Mouse (Mus musculus) mature B cell (primary cell): Measurements from ENCODE around the gene Prl8a9.

ENCODE experiments used
- in situ Hi-C: fragments of 300-500 bp; cut with MboI; formaldehyde crosslinking; loops from 2 replicates; pipeline ENCODE4 v1.14.3; 2019

Gene Prl8a9

GRCm38 (mm10) chr13:27564506-27564905 lies at the start of gene Prl8a9:
Gene Prl8a9, minus strand, starts transcription at chr13:27564606.
- in situ Hi-C loops = no loop called here

DNA sequence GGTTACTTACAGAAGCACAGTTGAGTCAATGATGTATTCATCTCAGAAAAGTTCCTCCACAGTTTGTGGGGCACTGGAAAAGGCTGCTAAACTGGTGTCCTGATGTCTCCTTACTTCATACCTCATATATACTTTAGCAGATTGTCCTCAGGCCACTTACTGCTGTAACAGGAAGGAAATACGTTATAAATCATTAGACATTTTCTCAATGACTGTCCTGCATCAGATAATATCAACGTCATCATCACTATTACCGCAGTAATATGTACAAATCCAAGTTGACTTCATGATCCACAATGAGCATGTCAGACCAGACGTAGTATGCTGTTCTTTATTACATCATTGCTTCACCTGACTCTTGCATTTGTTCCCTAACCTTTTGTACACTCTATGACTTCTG lies 46.1 kb upstream of the Prl8a9 start, which contains the start of gene Prl7b1:
TSS of gene Prl7b1 (minus strand) at position 101 of the 400 bp plus-strand sequence.
- in situ Hi-C loops = no loop called here

DNA sequence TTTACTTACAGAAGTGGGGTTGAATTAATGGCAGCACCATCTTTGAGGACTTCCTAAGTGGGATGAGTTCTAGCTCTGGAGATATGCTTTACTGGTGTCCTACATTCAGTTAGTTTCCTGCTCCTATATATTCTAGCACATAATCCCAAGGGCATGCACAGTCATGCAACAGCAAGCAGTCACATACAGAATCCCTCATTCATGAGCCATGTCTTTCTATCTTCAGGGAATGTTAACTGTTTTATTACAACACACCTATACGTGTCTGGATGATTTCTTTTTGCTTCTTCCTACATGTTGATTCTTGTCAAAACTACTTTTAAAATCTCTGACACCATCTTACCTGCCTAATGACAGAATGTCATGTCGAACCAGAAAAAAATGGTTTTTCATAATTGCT lies 17.7 kb upstream of the Prl8a9 start, which contains the start of gene Prl8a1:
TSS of gene Prl8a1 (minus strand) at position 101 of the 400 bp plus-strand sequence.
- in situ Hi-C loops = no loop called here

DNA sequence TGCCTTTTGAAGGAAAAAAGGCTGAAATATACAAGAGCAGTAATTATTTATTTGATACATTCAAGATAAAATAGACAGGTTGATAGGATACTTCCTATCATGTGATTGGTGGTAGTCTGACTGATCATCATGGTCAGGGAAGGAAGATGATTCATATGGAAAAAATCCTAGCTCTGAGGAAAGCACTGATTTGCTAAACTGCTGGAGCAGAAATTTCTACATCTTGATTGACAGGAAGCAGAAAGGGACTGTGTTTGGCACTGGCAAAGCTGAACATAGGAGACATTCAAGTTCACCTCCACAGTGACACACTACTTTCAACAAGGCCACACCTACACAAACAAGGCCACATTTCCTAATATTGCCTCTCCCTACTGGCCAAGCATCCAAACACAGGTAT lies 11.1 kb downstream of the Prl8a9 start:
- in situ Hi-C loops = no loop called here

- in situ Hi-C loops = no loop called here
These were observed 41.2 kb downstream of the Prl8a9 start for GRCm38 (mm10) chr13:27523156-27523555.

DNA sequence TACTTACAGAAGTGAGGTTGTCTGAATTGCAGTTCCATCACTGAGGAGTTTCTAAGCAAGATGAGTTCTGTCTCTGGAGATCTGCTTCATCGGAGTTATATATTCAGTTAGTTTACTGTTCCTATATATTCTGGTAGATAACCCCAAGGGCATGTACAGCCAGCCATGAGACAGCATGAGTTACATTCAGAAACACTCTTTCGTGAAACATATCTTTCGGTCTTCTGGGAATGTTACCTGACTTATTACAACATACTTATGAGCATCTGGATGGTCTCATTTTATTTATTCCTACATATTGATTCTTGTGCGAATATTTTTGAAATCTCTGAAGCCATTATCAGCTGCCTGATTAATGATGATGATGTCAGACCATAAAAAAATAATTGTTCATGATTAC lies 51.3 kb downstream of the Prl8a9 start, which contains the start of gene Prl8a8:
TSS of gene Prl8a8 (minus strand) at position 101 of the 400 bp plus-strand sequence.
- in situ Hi-C loops = no loop called here
